Mouse (Mus musculus) G1E (cell line): ENCODE results near the gene Nccrp1.

ENCODE experiments used
- CTCF ChIP-seq: IDR thresholded peaks from 2 replicates; pipeline ENCODE4 v1.5.1; 2012; ENCODE audit warnings: low read depth, low read length, inconsistent platforms, mixed read lengths
- GATA1 ChIP-seq: IDR thresholded peaks from 2 replicates; pipeline ENCODE4 v1.6.1; 2012; ENCODE audit warnings: borderline replicate concordance, low read length, inconsistent platforms, mixed read lengths

DNA sequence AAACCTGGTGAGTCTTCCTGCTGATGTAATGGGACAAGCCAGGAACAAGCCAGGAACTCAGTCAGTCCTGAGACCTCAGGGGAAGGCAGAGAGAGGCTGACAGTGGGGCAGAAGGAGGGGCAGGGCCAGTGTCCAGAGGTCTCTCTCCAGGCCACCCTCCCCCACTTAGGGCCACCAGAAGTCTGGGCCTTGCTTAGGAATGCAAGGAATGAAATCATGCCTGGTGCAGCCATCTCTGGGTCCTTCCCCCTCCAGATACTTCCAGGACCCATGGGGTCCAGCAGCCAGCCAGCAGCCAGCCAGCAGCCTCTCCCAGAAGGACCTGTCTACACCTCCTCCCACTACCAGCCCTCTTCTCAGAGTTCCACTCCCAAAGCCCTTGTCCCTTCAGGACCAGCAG is 40.6 kb upstream of the Nccrp1 start:
- TF ChIP-seq CTCF (no peak), GATA1 (no peak)
